In the genomic region with DNA sequence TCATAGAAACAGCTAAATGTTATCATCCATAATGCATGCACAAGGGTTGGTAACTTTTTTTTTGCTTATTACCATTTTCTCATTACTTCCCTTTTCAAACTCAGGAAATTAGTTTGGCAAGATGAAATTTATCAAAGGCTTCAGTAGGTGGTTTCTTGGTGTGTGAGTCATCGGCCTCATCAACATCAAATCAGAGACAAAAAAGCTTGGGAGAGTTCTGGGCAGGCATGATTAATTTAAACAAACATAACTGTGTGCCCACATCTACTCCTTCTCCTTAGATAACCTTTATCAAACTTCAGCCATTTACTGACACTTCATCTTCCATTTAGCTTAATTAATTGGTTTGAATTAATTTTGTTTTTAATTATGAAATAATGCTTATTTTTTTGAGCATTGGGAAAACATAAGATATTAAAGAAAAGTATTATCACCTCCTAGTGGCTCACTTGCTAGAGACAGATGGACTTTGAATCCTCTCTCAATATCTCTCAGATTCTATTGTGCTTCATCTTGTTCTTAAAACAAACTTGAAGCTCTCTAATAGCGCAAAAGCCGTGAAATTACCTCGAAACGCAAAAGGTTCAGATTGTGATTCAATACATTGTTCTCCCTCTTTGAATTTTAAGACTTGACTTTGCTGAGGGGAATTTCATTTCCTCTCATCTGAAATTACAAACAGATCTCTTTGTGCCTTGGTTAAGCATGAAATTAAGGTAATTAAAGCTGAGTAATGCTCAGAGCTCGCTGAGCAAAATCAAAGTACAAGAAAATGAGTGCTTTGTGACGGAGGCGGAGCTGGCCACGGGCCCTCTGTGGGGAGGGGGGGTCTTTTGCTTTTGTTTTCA, we compare ENCODE assay signal across 14 mouse cellular contexts.
DNase-seq lines count a peak whose midpoint lies in the region; ATAC-seq lines count a peak whose summit lies in the region.
"Had no signal": no experiment of that assay in that cellular context is flagged by ENCODE, and none has a peak within 500 bp of the region (broad histone marks: within the 10 kb centered on the region; RNA-seq: fewer than 3 reads in every experiment).

No protein-coding gene starts in this region.

- H3K36me3 ChIP-seq in forebrain, embryonic 15.5 days, result no peaks in the 10 kb centered on the region
- no peaks in the 10 kb centered on the region for H3K36me3 ChIP-seq in midbrain, embryonic 16.5 days (ENCODE audit: control insufficient read depth, insufficient read depth, low read length)
- no peaks in the 10 kb centered on the region for H3K36me3 ChIP-seq in limb, embryonic 10.5 days
- H3K36me3 ChIP-seq: heart, embryonic 12.5 days; liver, embryonic 13.5 days; neural tube, embryonic 13.5 days; stomach, embryonic 15.5 days had no signal

- 0 out of 2 replicates have a peak, but pooled peaks cover 2% of the 10 kb centered on the region for H3K4me1 ChIP-seq in forebrain, embryonic 15.5 days
- no peaks in the 10 kb centered on the region for H3K4me1 ChIP-seq in midbrain, embryonic 16.5 days (ENCODE audit: control insufficient read depth, insufficient read depth, low read length)
- H3K4me1 ChIP-seq in limb, embryonic 10.5 days, result no peaks in the 10 kb centered on the region
- H3K4me1 ChIP-seq: heart, embryonic 12.5 days; liver, embryonic 13.5 days; neural tube, embryonic 13.5 days; stomach, embryonic 15.5 days had no signal

- no peak overlapping the region for H3K4me3 ChIP-seq in forebrain, embryonic 15.5 days
- no peak overlapping the region for H3K4me3 ChIP-seq in midbrain, embryonic 16.5 days (ENCODE audit: low read depth, low read length)
- no peak overlapping the region for H3K4me3 ChIP-seq in limb, embryonic 10.5 days
- H3K4me3 ChIP-seq: heart, embryonic 12.5 days; liver, embryonic 13.5 days; neural tube, embryonic 13.5 days; stomach, embryonic 15.5 days had no signal

- no peaks in the 10 kb centered on the region for H3K27me3 ChIP-seq in forebrain, embryonic 15.5 days
- no peaks in the 10 kb centered on the region for H3K27me3 ChIP-seq in midbrain, embryonic 16.5 days (ENCODE audit: control insufficient read depth, insufficient read depth, low read depth, low read length)
- H3K27me3 ChIP-seq in limb, embryonic 10.5 days (ENCODE audit: low read depth, poor library complexity, severe bottlenecking), result no peaks in the 10 kb centered on the region
- H3K27me3 ChIP-seq: heart, embryonic 12.5 days; liver, embryonic 13.5 days; neural tube, embryonic 13.5 days; stomach, embryonic 15.5 days had no signal

- ATAC-seq in forebrain, embryonic 15.5 days (replicated peaks), result peak; percentile 90
- peak; percentile 76 for ATAC-seq in midbrain, embryonic 16.5 days

- H3K27ac ChIP-seq in forebrain, embryonic 15.5 days (replicated peaks), result peak overlapping the region; percentile 23; the same call in 1 of the 2 replicates
- H3K27ac ChIP-seq in midbrain, embryonic 16.5 days (ENCODE audit: low read length), result no peak overlapping the region
- no peak overlapping the region for H3K27ac ChIP-seq in limb, embryonic 10.5 days
- H3K27ac ChIP-seq: liver, embryonic 13.5 days; neural tube, embryonic 13.5 days; stomach, embryonic 15.5 days had no signal

- no peak overlapping the region for H3K9ac ChIP-seq in forebrain, embryonic 15.5 days (replicated peaks)
- H3K9ac ChIP-seq in midbrain, embryonic 16.5 days (ENCODE audit: low read depth, low read length), result no peak overlapping the region
- H3K9ac ChIP-seq: heart, embryonic 12.5 days; liver, embryonic 13.5 days; neural tube, embryonic 13.5 days; stomach, embryonic 15.5 days had no signal

- H3K9me3 ChIP-seq in forebrain, embryonic 15.5 days, result no peaks in the 10 kb centered on the region
- no peaks in the 10 kb centered on the region for H3K9me3 ChIP-seq in midbrain, embryonic 16.5 days (replicated peaks; ENCODE audit: control insufficient read depth, low read length, poor library complexity, severe bottlenecking)
- no peaks in the 10 kb centered on the region for H3K9me3 ChIP-seq in limb, embryonic 10.5 days (replicated peaks)
- H3K9me3 ChIP-seq: heart, embryonic 12.5 days; liver, embryonic 13.5 days; neural tube, embryonic 13.5 days; stomach, embryonic 15.5 days had no signal

- 12% methylated on average over 9 of the region's 9 CpGs for WGBS in forebrain, embryonic 15.5 days
- 16% methylated on average over 9 of the region's 9 CpGs for WGBS in midbrain, embryonic 16.5 days
- 66% methylated on average over 9 of the region's 9 CpGs for WGBS in limb, embryonic 10.5 days

- H3K4me2 ChIP-seq in forebrain, embryonic 15.5 days (replicated peaks), result peak overlapping the region; percentile 5; the same call in 1 of the 2 replicates
- no peak overlapping the region for H3K4me2 ChIP-seq in midbrain, embryonic 16.5 days (ENCODE audit: low read length)
- H3K4me2 ChIP-seq: heart, embryonic 12.5 days; liver, embryonic 13.5 days; neural tube, embryonic 13.5 days; stomach, embryonic 15.5 days had no signal

- peak; percentile 1 to 3 for DNase-seq in layer of hippocampus, postnatal 14 days (ENCODE audit: low spot score in 2 of 2)
- no peak for DNase-seq in layer of hippocampus, adult 9-10 months (ENCODE audit: low spot score)
- peak; percentile 17 for DNase-seq in embryo, embryonic 11 days
- no peak for DNase-seq in adrenal gland, postnatal 25 days
- DNase-seq in limb, embryonic 10.5 days (ENCODE audit: low spot score), result no peak
- DNase-seq in cerebellum, adult 9-11 months, result no peak
- DNase-seq: kidney, postnatal 25 days; liver, embryonic 13.5 days; lung, postnatal 36 days had no signal

Comparison
In these comparisons a context has a peak if more than half of its experiments do, and no peak if none do; other contexts are left out.
1. DNase-seq: peak in layer of hippocampus, postnatal 14 days (2 of 2) and embryo, embryonic 11 days (single experiment); none in layer of hippocampus, adult 9-10 months (single experiment), adrenal gland, postnatal 25 days (single experiment), limb, embryonic 10.5 days (single experiment) and cerebellum, adult 9-11 months (single experiment).